Mouse (Mus musculus) bone marrow macrophage, adult 2 months (primary cell): ENCODE data around the gene Plac9a.
"Not testable (repeated sequence)": the region's sequence is repeated elsewhere in the genome, so short reads cannot be mapped to it uniquely, and the experiment has no call there.

Experiments
- CTCF ChIP-seq: IDR thresholded peaks from 2 replicates; pipeline ENCODE4 v1.5.1; 2012; ENCODE audit warnings: low read depth, mild to moderate bottlenecking, low read length, moderate library complexity
- POLR2A ChIP-seq: IDR thresholded peaks from 2 replicates; pipeline ENCODE4 v1.6.1; 2012; ENCODE audit warnings: mild to moderate bottlenecking, low read depth, low read length, borderline replicate concordance

- TF ChIP-seq CTCF, POLR2A: not testable (repeated sequence)
Measured at GRCm38 (mm10) chr14:25936867-25937630, 34.1 kb upstream of the Plac9a start.
